Mouse (Mus musculus): ENCODE measurements at regions not wholly inside any gene's neighbourhood (a gene's known extent, or its start where the extent isn't known, plus 50 kb on each side); places are given as distances from the start of the nearest gene placed in this dataset.

DNA sequence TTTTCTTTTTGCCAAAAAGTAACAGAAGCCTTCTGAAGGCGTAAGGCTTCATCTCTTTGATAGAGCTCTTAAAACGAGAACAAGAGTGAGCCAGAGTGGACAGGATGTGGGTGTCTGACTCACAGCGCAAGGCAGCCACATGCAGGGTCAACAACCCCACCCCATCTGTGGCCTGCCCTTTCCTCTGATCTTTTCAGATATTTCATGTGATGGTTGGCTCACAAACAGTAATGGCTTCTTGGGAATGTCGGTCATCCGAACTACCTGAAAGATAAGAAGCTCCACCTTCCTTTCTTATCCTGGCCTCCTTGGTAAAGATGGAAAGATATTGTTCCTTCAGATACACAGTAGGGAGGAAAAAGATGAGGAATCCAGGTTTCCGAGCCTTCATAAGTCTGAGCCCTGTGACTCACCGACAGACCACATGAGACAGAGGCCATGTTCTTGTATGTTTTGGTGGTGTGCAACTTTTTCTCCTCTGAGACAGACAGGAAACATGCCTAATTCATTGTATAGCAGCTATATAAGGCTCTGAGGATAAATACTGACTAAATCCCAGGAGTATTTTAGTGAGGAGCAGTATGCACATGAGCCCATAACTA, 254.9 kb downstream of the Btg1 start:
- DNase-seq: peak; percentile 4

DNA sequence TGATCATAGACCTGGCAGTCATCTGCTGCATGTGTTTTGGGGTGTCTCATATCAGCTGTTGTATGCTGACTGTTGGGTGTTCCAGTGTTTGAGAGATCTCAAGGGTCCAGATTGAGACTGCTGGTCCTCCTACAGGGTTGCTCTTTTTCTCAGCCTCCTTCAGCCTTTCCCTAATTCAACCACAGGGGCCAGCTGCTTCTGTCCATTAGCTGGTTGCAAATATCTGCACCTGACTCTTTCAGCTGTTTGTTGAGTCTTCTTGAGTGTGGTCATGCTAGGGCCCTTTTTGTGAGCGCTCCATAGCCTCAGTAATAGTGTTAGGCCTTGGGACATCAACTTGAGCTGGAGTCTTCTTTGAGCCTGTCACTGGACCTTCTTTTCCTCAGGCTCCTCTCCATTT, 257.8 kb downstream of the Btg1 start:
- DNase-seq: no peak

- no peak for DNase-seq
Measured at GRCm38 (mm10) chr10:96875676-96876075, 258.9 kb downstream of the Btg1 start.

GRCm38 (mm10) chr10:96879425-96879824, 262.6 kb downstream of the Btg1 start:
- no peak for DNase-seq

GRCm38 (mm10) chr10:96880771-96881170, 264.0 kb downstream of the Btg1 start:
- no peak for DNase-seq

- no peak for DNase-seq
Measured at GRCm38 (mm10) chr10:96881212-96881611, 264.4 kb downstream of the Btg1 start.

DNA sequence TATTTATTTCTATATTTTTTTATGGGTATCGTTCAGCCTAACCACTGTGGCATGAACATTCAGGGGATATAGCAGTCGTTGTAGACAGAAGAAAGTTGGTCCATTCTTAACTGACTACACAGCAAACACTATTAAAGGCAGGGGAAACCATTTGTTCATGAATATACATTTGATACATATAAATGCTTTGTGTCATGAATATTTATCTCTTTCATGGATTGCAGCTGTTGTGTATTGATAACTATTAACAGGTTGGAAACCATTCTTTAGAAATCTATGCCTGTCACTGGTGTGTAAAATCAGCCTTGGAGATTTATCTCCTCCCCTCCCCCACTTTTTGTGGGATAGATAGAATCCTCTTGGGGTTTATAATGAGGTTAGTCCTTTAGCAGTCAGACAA, 264.9 kb downstream of the Btg1 start:
- DNase-seq: no peak

DNA sequence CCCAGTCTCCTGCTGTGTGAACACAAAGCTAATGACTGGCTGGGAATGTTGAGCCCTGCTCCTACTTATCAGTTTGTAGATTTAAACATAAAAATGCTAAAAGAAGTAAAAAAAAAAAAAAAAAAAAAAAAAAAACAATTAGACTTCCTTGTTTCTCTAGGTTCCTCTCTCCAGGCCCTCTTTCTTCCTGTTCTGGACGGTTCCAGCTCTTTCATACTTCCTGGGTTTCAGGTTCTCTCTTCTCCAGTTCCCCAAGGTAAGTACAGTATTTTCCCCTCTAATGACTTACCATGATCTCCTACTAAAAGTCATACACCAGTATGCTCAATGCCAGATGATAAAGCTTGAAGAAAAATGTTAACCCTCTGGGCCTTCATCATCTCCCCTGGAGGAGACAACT, 284.3 kb downstream of the Btg1 start:
- DNase-seq: no peak

DNA sequence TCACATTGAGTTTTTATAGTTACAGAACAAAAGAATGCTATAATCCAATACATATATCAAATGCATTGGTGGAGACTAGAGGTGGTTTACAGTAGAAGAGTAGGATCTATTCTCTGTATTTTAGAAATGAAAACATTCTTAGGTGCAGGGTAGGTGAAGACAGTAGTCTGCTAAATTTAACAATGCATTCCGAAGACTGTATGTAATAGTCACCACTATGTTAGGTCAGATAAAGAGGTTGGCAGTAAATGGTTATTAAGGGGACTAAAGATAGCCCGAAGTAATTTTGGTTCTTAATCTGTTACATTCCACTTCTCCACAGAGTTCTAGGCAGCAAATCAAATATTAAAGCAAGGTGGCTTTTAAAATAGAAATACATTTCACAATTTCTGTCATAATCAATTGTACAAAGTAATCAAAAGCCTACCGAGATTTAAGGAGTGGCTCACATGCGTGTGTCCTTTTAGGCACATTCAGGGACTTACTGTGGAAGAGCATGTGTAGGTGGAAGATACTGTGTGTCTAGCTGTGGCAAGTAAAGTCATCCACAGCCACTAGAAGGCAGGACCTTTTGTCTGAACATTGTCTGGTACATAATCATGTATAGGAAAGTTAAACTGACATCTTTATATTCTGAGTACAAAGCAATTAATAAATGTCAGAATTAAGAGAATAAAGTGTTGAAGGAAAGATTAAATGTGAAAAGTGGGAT, 288.4 kb downstream of the Btg1 start:
- DNase-seq: no peak

- DNase-seq: no peak
Measured at GRCm38 (mm10) chr10:96909661-96910315, 293.0 kb downstream of the Btg1 start.

DNA sequence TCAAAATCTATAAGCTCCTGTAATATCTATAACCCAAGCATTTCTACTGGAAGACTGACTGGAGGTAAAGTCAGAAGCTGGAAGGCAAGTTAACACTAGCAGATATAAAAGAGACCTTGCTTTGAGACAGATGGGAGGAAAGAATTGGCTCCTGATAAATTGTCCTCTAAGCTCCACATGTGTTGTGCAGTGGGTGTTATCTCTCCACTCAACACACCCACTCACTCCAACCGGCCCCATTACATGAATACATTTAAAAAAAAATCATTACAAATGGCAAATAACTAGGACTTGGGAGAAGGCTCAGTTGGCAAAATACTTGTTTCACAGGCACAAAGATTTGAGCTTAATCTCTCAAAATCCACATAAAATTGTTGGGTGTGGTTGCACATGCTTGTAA, 304.4 kb downstream of the Btg1 start:
- no peak for DNase-seq

DNA sequence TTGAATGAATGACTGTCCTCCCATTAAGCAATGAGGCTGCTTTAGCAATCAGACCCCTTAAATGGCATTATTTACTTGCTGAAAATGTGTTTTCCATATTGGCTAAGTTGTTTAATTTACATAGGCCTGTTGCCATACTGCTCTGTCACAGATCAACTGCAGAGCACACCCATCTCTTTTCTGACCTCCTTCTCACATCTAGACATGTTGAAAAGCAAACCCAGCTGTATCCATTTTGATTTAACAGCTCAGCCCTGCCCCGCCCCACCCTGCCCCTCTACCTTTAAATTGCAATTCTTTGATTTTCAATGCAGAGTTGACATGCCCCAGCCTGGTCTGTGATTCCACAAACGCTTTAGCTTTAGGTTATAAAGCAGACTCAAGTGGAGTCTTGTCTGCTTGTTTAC, 307.5 kb downstream of the Btg1 start:
- no peak for DNase-seq

DNA sequence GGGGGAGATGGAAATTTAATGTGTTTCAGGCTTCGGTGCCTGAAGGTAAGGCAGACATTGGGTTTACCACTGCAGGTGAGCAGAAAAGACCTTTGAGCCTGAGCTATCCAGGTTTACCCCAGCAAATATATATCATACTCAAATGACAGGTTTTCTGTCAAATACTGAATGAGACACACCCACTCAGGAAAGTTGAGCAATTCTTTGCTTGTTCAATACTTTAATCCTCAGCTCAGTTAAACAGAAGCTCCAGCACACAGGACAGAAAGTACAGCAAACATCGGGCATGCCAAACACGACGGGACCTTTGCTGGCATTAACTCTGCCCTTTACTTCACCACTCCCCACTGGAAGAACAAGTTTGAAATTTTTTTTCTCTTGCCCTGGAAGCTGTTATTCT, 307.9 kb downstream of the Btg1 start:
- no peak for DNase-seq

- no peak for DNase-seq
Measured at GRCm38 (mm10) chr10:96925771-96926170, 309.0 kb downstream of the Btg1 start.

DNA sequence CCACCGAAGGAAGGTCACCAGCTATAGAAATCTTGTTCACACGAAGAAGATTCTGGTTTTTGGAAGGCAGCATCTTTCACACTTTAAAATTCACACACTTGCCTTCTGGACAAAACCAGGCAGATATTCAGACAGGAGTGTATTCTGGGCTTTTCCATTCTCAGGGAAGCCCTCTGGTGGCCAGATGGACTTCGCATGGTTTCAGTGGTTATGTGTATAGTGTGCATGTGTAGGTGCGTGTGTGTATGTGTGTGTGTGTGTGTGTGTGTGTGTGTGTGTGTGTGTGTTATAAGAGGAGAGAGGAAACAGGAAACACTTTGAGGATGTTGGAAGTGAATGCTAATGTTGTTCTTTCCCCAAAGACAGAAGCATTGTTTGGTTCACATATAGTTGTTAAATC, 317.9 kb downstream of the Btg1 start:
- DNase-seq: peak; percentile 40

DNA sequence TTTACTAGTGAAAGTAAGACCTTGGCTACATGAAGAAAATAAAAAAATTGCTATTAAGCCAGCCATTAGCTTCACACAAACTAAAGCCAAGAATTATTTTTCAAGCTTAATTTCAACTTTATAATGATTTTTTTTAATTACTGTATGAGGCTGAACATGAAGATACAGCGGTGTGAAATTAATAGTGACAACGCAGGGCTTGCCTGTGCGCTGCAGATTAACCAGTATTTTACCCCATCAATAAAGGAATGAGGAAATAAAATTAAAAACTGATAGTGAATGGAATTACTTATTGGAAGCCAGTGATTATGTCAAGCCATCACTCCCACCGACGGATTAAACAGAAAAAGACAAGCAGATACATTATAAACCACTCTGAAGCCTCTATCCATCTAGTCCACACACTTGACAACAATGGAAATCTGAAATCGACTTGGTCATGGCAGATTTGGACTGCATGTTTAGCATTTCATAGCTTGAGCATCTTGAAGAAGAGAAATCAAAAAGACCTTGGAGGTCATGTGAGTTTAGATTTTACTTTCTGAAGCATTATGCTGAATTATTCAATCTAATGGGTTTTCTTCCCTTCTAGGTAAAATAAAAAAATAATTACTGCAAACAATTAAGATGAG, 324.2 kb downstream of the Btg1 start:
- DNase-seq: no peak

- DNase-seq: no peak
Measured at GRCm38 (mm10) chr10:96944229-96944628, 327.4 kb downstream of the Btg1 start.

- no peak for DNase-seq
Measured at GRCm38 (mm10) chr10:96947971-96948370, 331.2 kb downstream of the Btg1 start.

GRCm38 (mm10) chr10:96948871-96949270, 332.1 kb downstream of the Btg1 start:
- no peak for DNase-seq

GRCm38 (mm10) chr10:96955036-96955775, 338.4 kb downstream of the Btg1 start:
- no peak for DNase-seq

DNA sequence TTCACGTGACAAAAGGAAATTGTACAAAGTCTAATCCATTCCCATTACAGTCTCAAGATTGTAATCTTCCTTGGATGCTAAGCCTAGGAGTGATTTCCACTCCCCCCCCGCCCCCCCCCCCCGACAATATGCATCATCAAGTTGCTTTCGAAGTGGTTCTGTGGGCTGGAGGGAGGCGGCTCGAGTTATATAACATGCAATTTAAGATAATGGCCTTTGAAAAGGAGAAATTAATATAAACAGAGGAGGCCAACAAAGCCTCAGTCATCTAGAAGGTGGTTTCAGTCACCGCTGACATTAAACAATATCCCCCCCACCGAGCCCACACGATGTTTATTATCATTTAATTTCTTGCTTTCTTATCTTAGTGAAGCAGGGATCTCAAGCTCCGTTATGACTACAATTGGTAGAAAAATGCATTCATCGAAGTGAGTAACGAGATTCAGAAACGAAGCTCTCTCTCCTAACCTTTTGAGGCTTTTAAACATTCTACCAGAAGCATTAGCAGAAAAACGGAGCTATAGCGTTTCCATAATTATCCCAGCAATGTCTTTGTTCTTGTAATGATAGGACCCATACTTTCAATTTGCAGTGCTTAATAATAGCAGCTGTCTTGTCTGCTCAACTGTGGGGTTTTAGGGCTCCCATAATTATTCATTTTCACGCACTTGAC, 339.1 kb downstream of the Btg1 start:
- no peak for DNase-seq

- DNase-seq: no peak
Measured at GRCm38 (mm10) chr10:96956449-96956834, 339.6 kb downstream of the Btg1 start.

- DNase-seq: no peak
Measured at GRCm38 (mm10) chr10:96957019-96957418, 340.2 kb downstream of the Btg1 start.
